Mouse (Mus musculus): ENCODE data around the gene Bri3. TPM values are rescaled to one million over a fixed set of nuclear protein-coding genes. Genes with fewer than 3 reads are reported as not detected.
"Not testable (repeated sequence)": the region's sequence is repeated elsewhere in the genome, so short reads cannot be mapped to it uniquely, and the experiment has no call there.

The Bri3 gene
- polyA plus RNA-seq, 2 experiments from 2014 or later, result 2.6 to 5.2 TPM

- ATAC-seq, result no peak
These were observed 58.8 kb downstream of the Bri3 start for GRCm38 (mm10) chr5:144303071-144303470.

GRCm38 (mm10) chr5:144308929-144309328, 64.7 kb downstream of the Bri3 start:
- ATAC-seq, result no peak

GRCm38 (mm10) chr5:144312183-144312582, 67.9 kb downstream of the Bri3 start:
- ATAC-seq, result no peak

- no peak for ATAC-seq
These were observed 69.1 kb downstream of the Bri3 start for GRCm38 (mm10) chr5:144313335-144313734.

- no peak for ATAC-seq
These were observed 70.7 kb downstream of the Bri3 start for GRCm38 (mm10) chr5:144314731-144315494.

GRCm38 (mm10) chr5:144316442-144316841, 72.2 kb downstream of the Bri3 start:
- no peak for ATAC-seq

GRCm38 (mm10) chr5:144317426-144317825, 73.2 kb downstream of the Bri3 start:
- ATAC-seq, result no peak

- ATAC-seq, result no peak
These were observed 74.0 kb downstream of the Bri3 start for GRCm38 (mm10) chr5:144318286-144318685.

GRCm38 (mm10) chr5:144321681-144322080, 77.4 kb downstream of the Bri3 start:
- ATAC-seq, result no peak

GRCm38 (mm10) chr5:144322717-144323116, 78.5 kb downstream of the Bri3 start:
- ATAC-seq, result no peak

- no peak for ATAC-seq
These were observed 89.8 kb downstream of the Bri3 start for GRCm38 (mm10) chr5:144334010-144334409.

GRCm38 (mm10) chr5:144335357-144335756, 91.1 kb downstream of the Bri3 start:
- not testable (repeated sequence) for ATAC-seq

GRCm38 (mm10) chr5:144338787-144339186, 94.5 kb downstream of the Bri3 start:
- ATAC-seq, result no peak

- ATAC-seq, result no peak
These were observed 96.8 kb downstream of the Bri3 start for GRCm38 (mm10) chr5:144341085-144341484.

- ATAC-seq, result no peak
These were observed 100.4 kb downstream of the Bri3 start for GRCm38 (mm10) chr5:144344592-144344991.

GRCm38 (mm10) chr5:144351185-144351584, 106.9 kb downstream of the Bri3 start:
- no peak for ATAC-seq

- ATAC-seq, result no peak
These were observed 108.2 kb downstream of the Bri3 start for GRCm38 (mm10) chr5:144352250-144353047.

- ATAC-seq, result no peak
These were observed 112.7 kb downstream of the Bri3 start for GRCm38 (mm10) chr5:144356776-144357455.

GRCm38 (mm10) chr5:144357551-144357880, 113.3 kb downstream of the Bri3 start:
- ATAC-seq, result no peak

GRCm38 (mm10) chr5:144357881-144358591, 113.8 kb downstream of the Bri3 start, which contains the start of gene Baiap2l1:
Gene Baiap2l1, minus strand, starts transcription at chr5:144358112.
- peak; percentile 61 for ATAC-seq

- ATAC-seq, result no peak
These were observed 114.3 kb downstream of the Bri3 start for GRCm38 (mm10) chr5:144358592-144358917.

- no peak for ATAC-seq
These were observed 115.6 kb downstream of the Bri3 start for GRCm38 (mm10) chr5:144359886-144360285.

- ATAC-seq, result no peak
These were observed 116.1 kb downstream of the Bri3 start for GRCm38 (mm10) chr5:144360346-144360745.
